Mouse (Mus musculus) lung, embryonic 14.5 days (tissue): ENCODE results near the gene Epm2a. TPM values are rescaled to one million over a fixed set of nuclear protein-coding genes. Genes with fewer than 3 reads are reported as not detected.

Experiments used
- ATAC-seq: fragments of 200-750 bp; cut with Nextera tagmentation; 2 replicates; pipeline ENCODE4 v1.8.0; 2017; ENCODE audit warnings: mild to moderate bottlenecking, moderate TSS enrichment, moderate library complexity; ENCODE audit not compliant: insufficient read depth
- DNase-seq: peaks from one replicate; pipeline ENCODE4 v3.0.0-alpha.2; 2015
- H3K27ac ChIP-seq: fragments of 300-500 bp; sonication (generic); 2 replicates; pipeline ENCODE4 v1.5.1; 2014; ENCODE audit warnings: low read depth, mild to moderate bottlenecking, moderate library complexity
- H3K27me3 ChIP-seq: fragments of 300-500 bp; sonication (generic); 2 replicates; pipeline ENCODE4 v1.6.1; 2014; ENCODE audit warnings: low read length, control low read depth; ENCODE audit not compliant: insufficient read depth
- H3K36me3 ChIP-seq: fragments of 300-500 bp; sonication (generic); 2 replicates; pipeline ENCODE4 v1.6.1; 2014; ENCODE audit warnings: control low read depth; ENCODE audit not compliant: insufficient read depth
- H3K4me1 ChIP-seq: fragments of 300-500 bp; sonication (generic); 2 replicates; pipeline ENCODE4 v1.6.1; 2014; ENCODE audit warnings: antibody characterized with exemption, control low read depth; ENCODE audit not compliant: insufficient read depth
- H3K4me2 ChIP-seq: fragments of 300-500 bp; sonication (generic); 2 replicates; pipeline ENCODE4 v1.6.1; 2014; ENCODE audit warnings: mild to moderate bottlenecking
- H3K4me3 ChIP-seq: fragments of 300-500 bp; sonication (generic); 2 replicates; pipeline ENCODE4 v1.5.1; 2014; ENCODE audit warnings: low read depth, low read length
- H3K9ac ChIP-seq: fragments of 300-500 bp; sonication (generic); 2 replicates; pipeline ENCODE4 v1.6.1; 2014
- H3K9me3 ChIP-seq: fragments of 300-500 bp; sonication (generic); 2 replicates; pipeline ENCODE4 v1.6.1; 2016; ENCODE audit warnings: low read depth, low read length, control low read depth
- CTCF ChIP-seq: IDR thresholded peaks from 2 replicates; pipeline ENCODE4 v1.5.1; 2016; ENCODE audit warnings: antibody characterized with exemption, low read depth
- WGBS: fragments of 180-500 bp; shearing (Covaris S2); extraction: QIAGEN DNeasy Blood & Tissue Kit; methylation state at CpG from one replicate; pipeline ENCODE4 v1.1.7; 2014; 5-methylcytosine and 5-hydroxymethylcytosine counted together
- polyA plus RNA-seq: library from polyadenylated mRNA; unstranded; fragments of >200 nt; fragmentation: Nextera tagmentation; extraction: Ambion mirVana; gene quantifications from 2 replicates; pipeline ENCODE4 v1.2.1, GENCODE M21; 2014

Gene Epm2a
- polyA plus RNA-seq, 1 experiment from 2014 or later = 0.59 TPM

GRCm38 (mm10) chr10:11436961-11437360 lies 93.8 kb downstream of the Epm2a start:
- TF ChIP-seq CTCF = no peak

DNA sequence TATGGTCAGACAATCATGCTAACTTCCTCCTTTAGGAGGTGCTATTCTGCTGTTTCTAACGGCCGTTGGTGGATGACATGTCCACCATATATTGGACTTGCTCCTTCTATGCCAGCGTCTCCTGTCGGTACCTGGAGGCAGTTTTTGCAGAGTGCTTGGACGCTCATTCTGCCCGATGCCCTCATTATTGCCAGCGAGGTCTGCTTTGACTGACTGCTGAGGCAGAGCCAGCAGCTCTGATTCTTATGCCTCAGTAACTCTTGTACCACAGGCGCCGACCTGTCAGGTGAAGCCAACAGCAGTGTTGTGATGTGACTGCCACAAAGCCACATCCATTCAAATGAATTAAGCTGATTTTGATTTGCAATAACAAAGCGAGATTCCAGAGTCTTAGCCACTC lies 95.3 kb downstream of the Epm2a start:
- Histone ChIP-seq H3K4me3 (no peak overlapping the region), H3K27ac (no peak overlapping the region), H3K9me3 (no peaks in the 10 kb centered on the region), H3K4me1 (no peaks in the 10 kb centered on the region), H3K9ac (no peak overlapping the region), H3K27me3 (no peaks in the 10 kb centered on the region), H3K4me2 (no peak overlapping the region), H3K36me3 (no peaks in the 10 kb centered on the region)
- DNase-seq (no peak), ATAC-seq (no peak)
- WGBS = 91% methylated on average over 10 of the region's 10 CpGs
- no peak for TF ChIP-seq CTCF

More at GRCm38 (mm10) chr10:11436961-11437360, 93.8 kb downstream of the Epm2a start:
- no peak overlapping the region for H3K4me3 ChIP-seq
- no peak for DNase-seq
- no peaks in the 10 kb centered on the region for H3K36me3 ChIP-seq
- H3K9me3 ChIP-seq = no peaks in the 10 kb centered on the region
- H3K9ac ChIP-seq = no peak overlapping the region
- no peak overlapping the region for H3K27ac ChIP-seq
- no peak for ATAC-seq
- H3K4me1 ChIP-seq = no peaks in the 10 kb centered on the region
- 56% methylated on average over 1 of the region's 1 CpGs for WGBS
- no peaks in the 10 kb centered on the region for H3K27me3 ChIP-seq
- no peak overlapping the region for H3K4me2 ChIP-seq

- no peaks in the 10 kb centered on the region for H3K4me1 ChIP-seq
- H3K36me3 ChIP-seq = no peaks in the 10 kb centered on the region
- no peaks in the 10 kb centered on the region for H3K9me3 ChIP-seq
- no peak for ATAC-seq
- TF ChIP-seq CTCF = no peak
- no peak overlapping the region for H3K4me3 ChIP-seq
- no peak for DNase-seq
- H3K9ac ChIP-seq = no peak overlapping the region
- WGBS = 83% methylated on average over 6 of the region's 6 CpGs
- no peak overlapping the region for H3K4me2 ChIP-seq
- no peak overlapping the region for H3K27ac ChIP-seq
- no peaks in the 10 kb centered on the region for H3K27me3 ChIP-seq
Measured at GRCm38 (mm10) chr10:11439342-11439741, 96.1 kb downstream of the Epm2a start.

- 30% methylated on average over 23 of the region's 23 CpGs for WGBS
- H3K4me2 ChIP-seq = 0 out of 2 replicates have a peak overlapping the region, but pooled peaks have one; percentile 1
- H3K9ac ChIP-seq = no peak overlapping the region
- peak; percentile 95 for DNase-seq
- no peak overlapping the region for H3K27ac ChIP-seq
- H3K9me3 ChIP-seq = no peaks in the 10 kb centered on the region
- no peaks in the 10 kb centered on the region for H3K36me3 ChIP-seq
- TF ChIP-seq CTCF = peak; percentile 92
- ATAC-seq = peak; percentile 93
- no peak overlapping the region for H3K4me3 ChIP-seq
- no peaks in the 10 kb centered on the region; the same call in 1 of the 2 replicates for H3K27me3 ChIP-seq
- H3K4me1 ChIP-seq = no peaks in the 10 kb centered on the region
Measured at GRCm38 (mm10) chr10:11449556-11450305, 106.5 kb downstream of the Epm2a start.

- no peak overlapping the region for H3K4me2 ChIP-seq
- ATAC-seq (no peak), DNase-seq (no peak)
- H3K27me3 ChIP-seq = no peaks in the 10 kb centered on the region; the same call in 1 of the 2 replicates
- H3K4me3 ChIP-seq = no peak overlapping the region
- no peak overlapping the region for H3K27ac ChIP-seq
- H3K9me3 ChIP-seq = no peaks in the 10 kb centered on the region
- no peak for TF ChIP-seq CTCF
- H3K4me1 ChIP-seq = no peaks in the 10 kb centered on the region
- no peak overlapping the region for H3K9ac ChIP-seq
- 65% methylated on average over 2 of the region's 2 CpGs for WGBS
- no peaks in the 10 kb centered on the region for H3K36me3 ChIP-seq
Measured at GRCm38 (mm10) chr10:11452537-11452936, 109.3 kb downstream of the Epm2a start.

DNA sequence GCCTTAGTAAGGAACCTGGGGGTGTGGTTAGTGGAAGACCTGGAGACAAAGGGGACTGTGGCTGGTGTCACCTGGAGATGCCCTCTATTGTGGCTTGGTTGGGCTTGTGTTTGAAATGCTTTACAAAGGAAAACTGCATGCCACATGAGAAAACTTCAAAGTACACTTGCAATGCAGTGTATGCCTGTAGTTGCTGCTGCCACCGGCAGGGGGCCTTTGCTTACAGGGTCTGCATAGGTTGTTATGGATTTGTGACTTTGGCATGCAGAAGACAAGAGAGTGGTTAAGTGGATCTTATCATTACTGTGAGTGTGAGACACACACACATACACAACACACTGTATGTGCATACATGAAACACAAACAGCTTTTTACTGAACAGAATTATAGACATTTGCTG lies 114.2 kb downstream of the Epm2a start:
- no peaks in the 10 kb centered on the region for H3K4me1 ChIP-seq

GRCm38 (mm10) chr10:11491956-11492355 lies 148.8 kb downstream of the Epm2a start:
- H3K9me3 ChIP-seq = peaks cover 11% of the 10 kb centered on the region
- H3K27me3 ChIP-seq = peaks cover 4% of the 10 kb centered on the region; the same call in 1 of the 2 replicates
- 43% methylated on average over 28 of the region's 28 CpGs for WGBS
- H3K4me2 ChIP-seq = no peak overlapping the region
- peak; percentile 97 for ATAC-seq
- no peak overlapping the region for H3K9ac ChIP-seq
- H3K36me3 ChIP-seq = no peaks in the 10 kb centered on the region
- no peak for TF ChIP-seq CTCF
- H3K4me1 ChIP-seq = no peaks in the 10 kb centered on the region
- H3K4me3 ChIP-seq = no peak overlapping the region
- DNase-seq = peak; percentile 85
- no peak overlapping the region for H3K27ac ChIP-seq

More for the DNA sequence above, 114.2 kb downstream of the Epm2a start:
- Histone ChIP-seq H3K27ac (no peak overlapping the region), H3K9ac (no peak overlapping the region), H3K36me3 (no peaks in the 10 kb centered on the region), H3K27me3 (no peaks in the 10 kb centered on the region), H3K9me3 (no peaks in the 10 kb centered on the region), H3K4me2 (no peak overlapping the region), H3K4me3 (no peak overlapping the region)
- DNase-seq (peak; percentile 12), ATAC-seq (no peak)
- TF ChIP-seq CTCF = peak; percentile 54
- 50% methylated on average over 1 of the region's 1 CpGs for WGBS

Other genes with a start within 250 kb of the Epm2a start
- gene Shprh, start 194.0 kb upstream of the Epm2a start, polyA plus RNA-seq = 22.2 and 22.7 TPM in 2 replicates
- 33.3 and 33.6 TPM in 2 replicates for gene Fbxo30, start 62.1 kb upstream of the Epm2a start, polyA plus RNA-seq